33 mouse cellular contexts compared by ENCODE assay signal in the genomic region with DNA sequence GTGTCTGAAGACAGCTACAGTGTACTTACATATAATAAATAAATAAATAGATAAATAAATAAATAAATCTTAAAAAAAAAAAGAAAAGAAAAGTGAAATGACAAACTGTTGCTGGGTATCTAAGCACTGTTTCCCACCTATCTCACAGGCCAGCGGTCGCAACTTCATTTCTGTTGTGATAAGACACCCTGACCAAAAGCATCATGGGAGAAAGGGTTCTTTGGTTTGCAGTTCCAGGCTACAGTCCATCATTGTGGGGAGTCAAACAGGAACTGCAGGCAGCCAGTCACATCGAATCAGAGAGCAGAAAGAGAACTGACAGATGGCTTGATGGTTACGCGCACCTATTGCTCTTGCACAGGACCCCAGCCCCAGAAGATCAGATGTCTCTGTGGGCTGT. TPM values are rescaled to one million over a fixed set of nuclear protein-coding genes. Genes with fewer than 3 reads are reported as not detected.
"Had no signal": no experiment of that assay in that cellular context is flagged by ENCODE, and none has a peak within 500 bp of the region (broad histone marks: within the 10 kb centered on the region; RNA-seq: fewer than 3 reads in every experiment).

No protein-coding gene starts in this region.

- H3K9me3 ChIP-seq: limb, embryonic 10.5 days; limb, embryonic 12.5 days; limb, embryonic 15.5 days; liver, embryonic 12.5 days; liver, embryonic 13.5 days; liver, embryonic 15.5 days; lung, embryonic 15.5 days; midbrain, embryonic 10.5 days; midbrain, embryonic 12.5 days; midbrain, embryonic 15.5 days; neural tube, embryonic 12.5 days had no signal

- H3K4me3 ChIP-seq: limb, embryonic 10.5 days; limb, embryonic 12.5 days; limb, embryonic 13.5 days; limb, embryonic 15.5 days; liver, embryonic 12.5 days; liver, embryonic 13.5 days; liver, embryonic 15.5 days; lung, embryonic 15.5 days; megakaryocyte, embryonic 14.5 days; midbrain, embryonic 10.5 days; midbrain, embryonic 12.5 days; midbrain, embryonic 13.5 days; midbrain, embryonic 15.5 days; myocyte; neural tube, embryonic 12.5 days had no signal

- DNase-seq: left cerebral cortex, postnatal 4 days; liver; liver, embryonic 13.5 days; liver, postnatal 0 days; lung, adult 18-20 months; lung, adult 2 months; lung, embryonic 14.5 days; lung, postnatal 10 days; lung, postnatal 14 days; lung, postnatal 36 days; lung, postnatal 4 days; midbrain, embryonic 14.5 days had no signal

- H3K9ac ChIP-seq: limb, embryonic 12.5 days; limb, embryonic 13.5 days; limb, embryonic 15.5 days; liver, embryonic 12.5 days; liver, embryonic 13.5 days; liver, embryonic 14.5 days; liver, embryonic 15.5 days; liver, postnatal 0 days; lung, embryonic 14.5 days; lung, embryonic 15.5 days; midbrain, embryonic 12.5 days; midbrain, embryonic 13.5 days; midbrain, embryonic 15.5 days; neural tube, embryonic 12.5 days had no signal

- H3K36me3 ChIP-seq: limb, embryonic 10.5 days; limb, embryonic 12.5 days; limb, embryonic 13.5 days; limb, embryonic 15.5 days; liver, embryonic 12.5 days; liver, embryonic 13.5 days; liver, embryonic 15.5 days; lung, embryonic 15.5 days; midbrain, embryonic 10.5 days; midbrain, embryonic 12.5 days; midbrain, embryonic 13.5 days; midbrain, embryonic 15.5 days; neural tube, embryonic 12.5 days had no signal

- H3K27ac ChIP-seq: limb, embryonic 10.5 days; limb, embryonic 12.5 days; limb, embryonic 13.5 days; limb, embryonic 15.5 days; liver, embryonic 12.5 days; liver, embryonic 13.5 days; liver, embryonic 14.5 days; liver, embryonic 15.5 days; lung, embryonic 15.5 days; macrophage; midbrain, embryonic 10.5 days; midbrain, embryonic 12.5 days; midbrain, embryonic 13.5 days; midbrain, embryonic 15.5 days; neural tube, embryonic 12.5 days had no signal

RNA-seq across cellular contexts. Expression of a gene that starts 3.9 kb away (rescaled TPM):
- total RNA-seq: liver, adult 2 months; megakaryocyte progenitor cell, adult 5-6 weeks; megakaryocyte, adult 5-6 weeks; megakaryocyte-erythroid progenitor cell, adult 5-6 weeks; monocyte, adult 5-6 weeks had no signal
- polyA plus RNA-seq: liver, adult 2 months; macrophage had no signal
